Mouse (Mus musculus): ENCODE data around the gene Cldn10. TPM values are rescaled to one million over a fixed set of nuclear protein-coding genes. Genes with fewer than 3 reads are reported as not detected.
A peak's percentile ranks its signal among the peaks of the same experiment; 100 is the strongest.

The Cldn10 gene
- polyA plus RNA-seq, 1 experiment from 2014 or later, result 1.9 TPM

DNA sequence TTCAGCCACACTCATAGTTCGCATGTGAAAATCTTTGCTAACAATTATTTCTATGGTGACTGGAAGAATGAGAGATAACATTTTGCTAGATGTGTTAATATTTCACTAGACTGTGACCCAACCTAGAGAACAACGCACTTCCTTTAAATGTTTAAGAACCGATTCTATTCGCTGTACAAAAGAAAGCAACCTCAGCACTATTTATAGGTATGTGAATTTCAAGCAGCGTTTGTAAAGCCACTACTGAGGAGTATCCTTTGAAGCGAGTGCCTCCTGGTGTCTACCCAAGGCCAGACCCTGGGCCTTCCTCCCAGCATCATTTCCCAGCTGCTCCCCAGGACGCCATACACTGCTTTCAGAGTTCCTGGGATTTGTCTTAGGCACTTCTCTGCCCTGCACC lies 132.9 kb downstream of the Cldn10 start:
- H3K4me1 ChIP-seq (replicated peaks; ENCODE audit: control insufficient read depth, insufficient read depth, low read length), result peaks cover 43% of the 10 kb centered on the region
- no peak overlapping the region for H3K9ac ChIP-seq (replicated peaks; ENCODE audit: low read depth, low read length)
- H3K4me2 ChIP-seq (ENCODE audit: low read length), result no peak overlapping the region
- H3K36me3 ChIP-seq (ENCODE audit: control insufficient read depth, insufficient read depth), result peaks cover 2% of the 10 kb centered on the region; the same call in 1 of the 2 replicates
- ATAC-seq, result no peak
- 67% methylated on average over 7 of the region's 7 CpGs for WGBS
- no peak overlapping the region for H3K27ac ChIP-seq (ENCODE audit: low read length)
- H3K4me3 ChIP-seq (replicated peaks; ENCODE audit: low read length), result no peak overlapping the region
- H3K9me3 ChIP-seq (ENCODE audit: control insufficient read depth, low read length), result no peaks in the 10 kb centered on the region
- H3K27me3 ChIP-seq (replicated peaks; ENCODE audit: control insufficient read depth, insufficient read depth, low read length), result no peaks in the 10 kb centered on the region

DNA sequence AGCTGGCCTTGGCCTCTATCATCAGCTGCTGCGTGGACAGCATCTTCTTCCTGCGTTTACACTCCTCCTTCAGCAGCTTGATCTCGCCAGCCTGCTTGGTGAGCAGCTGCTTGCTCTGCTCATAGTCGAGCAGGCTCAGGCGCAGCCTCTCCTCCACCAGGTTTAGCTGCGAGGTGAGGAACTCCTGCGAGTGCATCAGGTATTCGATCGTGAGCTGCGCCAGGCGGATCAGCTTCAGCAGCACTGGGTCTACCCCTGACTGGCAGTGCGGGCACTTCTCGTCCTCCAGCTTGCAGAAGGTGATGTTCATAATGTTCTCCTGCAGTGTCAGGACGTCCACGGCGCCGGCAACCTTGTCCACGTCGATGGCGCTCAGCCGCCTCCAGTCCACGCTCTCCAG lies 134.5 kb downstream of the Cldn10 start:
- H3K36me3 ChIP-seq (ENCODE audit: control insufficient read depth, insufficient read depth), result peaks cover 2% of the 10 kb centered on the region; the same call in 1 of the 2 replicates
- peak overlapping the region; percentile 48 for H3K4me3 ChIP-seq (replicated peaks; ENCODE audit: low read length)
- 27% methylated on average over 22 of the region's 22 CpGs for WGBS
- peak overlapping the region; percentile 90 for H3K4me2 ChIP-seq (ENCODE audit: low read length)
- no peak for ATAC-seq
- peak overlapping the region; percentile 67 for H3K9ac ChIP-seq (replicated peaks; ENCODE audit: low read depth, low read length)
- no peaks in the 10 kb centered on the region for H3K9me3 ChIP-seq (ENCODE audit: control insufficient read depth, low read length)
- H3K4me1 ChIP-seq (replicated peaks; ENCODE audit: control insufficient read depth, insufficient read depth, low read length), result peaks cover 47% of the 10 kb centered on the region
- no peak overlapping the region for H3K27ac ChIP-seq (ENCODE audit: low read length)
- no peaks in the 10 kb centered on the region for H3K27me3 ChIP-seq (replicated peaks; ENCODE audit: control insufficient read depth, insufficient read depth, low read length)

DNA sequence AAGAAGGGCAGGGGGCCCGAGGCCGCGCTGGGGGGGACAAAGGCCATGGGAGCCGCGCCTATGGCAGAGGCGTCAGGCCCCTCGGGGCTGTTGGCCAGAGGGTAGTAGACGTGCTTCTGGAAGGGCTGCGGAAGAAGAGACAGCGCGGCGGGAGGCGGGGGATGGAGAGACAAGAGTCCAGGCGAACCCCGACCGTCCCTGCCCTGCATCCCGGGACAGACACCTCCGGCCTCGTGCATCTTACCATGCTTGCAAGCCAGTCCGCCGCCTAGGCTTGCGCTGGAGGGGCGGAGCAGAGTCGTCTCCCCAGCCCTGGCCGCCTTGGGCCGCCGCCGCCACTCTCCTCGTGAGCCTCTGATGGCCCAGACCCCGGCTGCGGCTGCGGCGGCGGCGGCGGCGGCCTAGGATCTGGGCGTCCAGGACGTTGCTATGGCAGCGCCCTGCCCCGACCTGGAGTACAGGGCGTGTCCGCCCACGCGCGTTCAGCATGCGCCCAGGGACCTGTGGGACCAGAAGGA lies 135.0 kb downstream of the Cldn10 start:
- under 1% methylated on average over 41 of the region's 47 CpGs for WGBS
- peak overlapping the region; percentile 90 for H3K4me2 ChIP-seq (ENCODE audit: low read length)
- H3K27ac ChIP-seq (ENCODE audit: low read length), result no peak overlapping the region
- H3K9me3 ChIP-seq (ENCODE audit: control insufficient read depth, low read length), result no peaks in the 10 kb centered on the region
- peak overlapping the region; percentile 48 for H3K4me3 ChIP-seq (replicated peaks; ENCODE audit: low read length)
- peak overlapping the region; percentile 67 for H3K9ac ChIP-seq (replicated peaks; ENCODE audit: low read depth, low read length)
- H3K36me3 ChIP-seq (ENCODE audit: control insufficient read depth, insufficient read depth), result peaks cover 2% of the 10 kb centered on the region; the same call in 1 of the 2 replicates
- peaks cover 47% of the 10 kb centered on the region for H3K4me1 ChIP-seq (replicated peaks; ENCODE audit: control insufficient read depth, insufficient read depth, low read length)
- peak; percentile 8; the same call in 1 of the 2 replicates for ATAC-seq
- no peaks in the 10 kb centered on the region for H3K27me3 ChIP-seq (replicated peaks; ENCODE audit: control insufficient read depth, insufficient read depth, low read length)

Other genes starting within 250 kb of the Cldn10 start
- gene Abcc4, start 81.7 kb upstream of the Cldn10 start, polyA plus RNA-seq (2015; fragmentation: Nextera tagmentation; extraction: Ambion mirVana), result 1.2 and 1.4 TPM in 2 replicates
- 42.3 and 46.7 TPM in 2 replicates for gene Dzip1, start 137.6 kb downstream of the Cldn10 start, polyA plus RNA-seq (2015; fragmentation: Nextera tagmentation; extraction: Ambion mirVana)
- 19.4 and 23.5 TPM in 2 replicates for gene Dnajc3, start 150.1 kb downstream of the Cldn10 start, polyA plus RNA-seq (2015; fragmentation: Nextera tagmentation; extraction: Ambion mirVana)

All from forebrain, embryonic 16.5 days (tissue).